Mouse (Mus musculus): Measurements from ENCODE around the gene Lgi1. TPM values are rescaled to one million over a fixed set of nuclear protein-coding genes. Genes with fewer than 3 reads are reported as not detected.

Gene Lgi1
- polyA plus RNA-seq, 1 experiment from 2014 or later, result 2.2 TPM

DNA sequence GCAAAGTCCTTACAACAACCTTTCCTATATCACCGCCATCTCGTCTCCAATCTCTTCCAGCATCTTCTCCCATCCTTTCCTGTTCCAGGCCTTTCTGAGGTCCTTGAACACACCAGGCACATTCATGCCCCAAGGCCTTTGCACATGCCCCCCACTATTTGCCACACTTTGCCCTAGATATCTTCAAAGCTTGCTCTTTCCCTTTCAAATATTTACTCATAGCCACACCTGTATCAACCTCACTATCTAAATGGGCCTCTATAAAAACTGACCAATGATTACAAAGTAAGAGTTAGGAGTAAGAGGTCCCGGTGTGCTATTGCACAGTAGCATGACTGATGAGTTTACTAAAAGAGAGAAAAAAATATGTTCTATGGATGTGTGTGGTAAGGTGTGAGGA is 73.0 kb downstream of the Lgi1 start:
- 90% methylated on average over 3 of the region's 3 CpGs for whole genome bisulfite sequencing

DNA sequence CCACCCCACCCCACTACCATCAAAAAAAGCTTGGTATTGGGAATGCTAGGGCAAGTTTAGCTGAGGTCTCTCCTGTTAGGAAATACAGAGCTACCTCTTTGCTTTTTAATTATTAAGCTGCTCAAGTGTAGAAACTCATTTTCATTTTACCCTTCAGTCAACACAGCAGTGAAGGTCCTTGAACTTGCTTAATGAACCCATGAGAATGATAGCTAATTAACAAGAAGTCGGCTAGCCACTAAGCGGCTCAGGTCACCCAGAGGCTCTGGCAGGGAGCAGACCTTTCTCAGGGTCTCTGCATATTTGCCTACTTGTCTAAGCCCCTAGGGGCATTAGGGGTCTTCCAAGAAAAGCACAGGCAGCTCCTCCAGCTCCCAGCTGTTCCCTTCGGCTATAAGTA is 75.4 kb downstream of the Lgi1 start:
- no peaks in the 10 kb centered on the region for H3K4me1 ChIP-seq (replicated peaks)
- H3K27me3 ChIP-seq (ENCODE audit: insufficient read depth, poor library complexity, severe bottlenecking), result no peaks in the 10 kb centered on the region
- DNase-seq (ENCODE audit: low spot score), result no peak
- H3K27ac ChIP-seq, result no peak overlapping the region
- no peaks in the 10 kb centered on the region for H3K36me3 ChIP-seq
- 73% methylated on average over 3 of the region's 3 CpGs for whole genome bisulfite sequencing
- H3K9me3 ChIP-seq, result 0 out of 2 replicates have a peak, but pooled peaks cover 2% of the 10 kb centered on the region
- no peak overlapping the region for H3K4me3 ChIP-seq

More for the DNA sequence above, 73.0 kb downstream of the Lgi1 start:
- Histone ChIP-seq H3K36me3 (no peaks in the 10 kb centered on the region), H3K9me3 (0 out of 2 replicates have a peak, but pooled peaks cover 1% of the 10 kb centered on the region), H3K27ac (no peak overlapping the region), H3K27me3 (ENCODE audit: insufficient read depth, poor library complexity, severe bottlenecking) (no peaks in the 10 kb centered on the region), H3K4me3 (no peak overlapping the region), H3K4me1 (replicated peaks) (no peaks in the 10 kb centered on the region)
- DNase-seq (ENCODE audit: low spot score), result no peak

DNA sequence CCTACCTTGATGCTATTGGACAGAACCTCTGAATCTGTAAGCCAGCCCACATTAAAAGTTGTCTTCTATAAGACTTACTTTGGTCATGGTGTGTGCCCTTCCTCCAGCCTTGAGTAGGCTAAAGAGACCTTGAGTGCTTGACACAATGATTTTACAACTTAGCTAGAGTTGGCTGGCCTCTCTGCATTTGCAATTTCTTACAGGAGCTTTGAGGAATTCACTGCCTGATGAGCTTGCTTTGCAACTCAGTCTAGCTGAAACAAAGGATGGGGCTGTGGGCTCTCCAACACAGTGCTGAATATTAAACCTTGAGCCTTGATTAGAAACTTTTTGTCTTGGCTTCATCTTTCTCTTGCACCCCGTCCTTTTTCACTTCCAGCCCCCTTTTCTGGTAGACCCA is 78.9 kb downstream of the Lgi1 start:
- no peak overlapping the region for H3K27ac ChIP-seq
- H3K4me3 ChIP-seq, result no peak overlapping the region
- H3K27me3 ChIP-seq (ENCODE audit: insufficient read depth, poor library complexity, severe bottlenecking), result no peaks in the 10 kb centered on the region
- H3K36me3 ChIP-seq, result no peaks in the 10 kb centered on the region
- DNase-seq (ENCODE audit: low spot score), result no peak
- 67% methylated on average over 1 of the region's 1 CpGs for WGBS
- peaks cover 9% of the 10 kb centered on the region for H3K9me3 ChIP-seq
- peaks cover 2% of the 10 kb centered on the region; the same call in 1 of the 2 replicates for H3K4me1 ChIP-seq (replicated peaks)

DNA sequence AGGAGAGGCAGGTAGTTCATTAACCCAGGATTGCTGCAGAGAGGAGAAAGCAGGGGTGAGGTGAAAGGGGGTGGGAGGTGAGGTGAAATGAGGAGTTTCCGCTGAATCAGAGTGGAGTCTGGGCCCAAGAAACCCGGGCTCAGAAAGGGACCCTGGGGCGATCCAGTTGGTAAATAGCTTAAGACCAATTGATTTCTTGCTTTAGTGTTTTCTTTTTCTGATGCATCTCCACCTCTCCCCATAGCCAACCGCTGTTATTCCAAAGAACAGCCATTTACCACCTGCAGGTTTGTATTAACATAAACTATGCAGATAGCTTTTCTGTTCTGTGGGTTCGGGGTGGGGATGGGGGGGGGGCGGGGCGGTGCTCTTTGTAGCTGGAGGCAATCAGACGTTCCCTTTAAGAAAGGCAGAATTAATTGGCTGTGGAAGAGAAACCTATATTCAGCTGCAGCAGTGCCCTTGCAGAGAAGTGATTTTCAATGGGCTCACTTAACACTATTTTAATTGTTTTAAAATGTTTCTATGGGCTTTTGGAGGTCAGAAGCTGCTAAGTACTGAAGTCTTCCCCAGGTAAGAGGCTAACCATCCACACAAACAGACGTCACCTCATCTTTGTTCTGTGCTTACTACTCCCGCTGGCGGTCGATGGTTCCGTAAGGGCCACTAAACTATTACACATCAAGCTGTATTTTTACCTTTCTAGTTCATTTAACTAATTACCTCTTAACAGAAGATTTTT is 84.1 kb downstream of the Lgi1 start:
- DNase-seq (ENCODE audit: low spot score), result no peak
- Histone ChIP-seq H3K9me3 (peaks cover 7% of the 10 kb centered on the region), H3K4me3 (no peak overlapping the region), H3K27me3 (ENCODE audit: insufficient read depth, poor library complexity, severe bottlenecking) (no peaks in the 10 kb centered on the region), H3K27ac (no peak overlapping the region), H3K36me3 (no peaks in the 10 kb centered on the region), H3K4me1 (replicated peaks) (peaks cover 7% of the 10 kb centered on the region)
- WGBS, result 35% methylated on average over 13 of the region's 13 CpGs

DNA sequence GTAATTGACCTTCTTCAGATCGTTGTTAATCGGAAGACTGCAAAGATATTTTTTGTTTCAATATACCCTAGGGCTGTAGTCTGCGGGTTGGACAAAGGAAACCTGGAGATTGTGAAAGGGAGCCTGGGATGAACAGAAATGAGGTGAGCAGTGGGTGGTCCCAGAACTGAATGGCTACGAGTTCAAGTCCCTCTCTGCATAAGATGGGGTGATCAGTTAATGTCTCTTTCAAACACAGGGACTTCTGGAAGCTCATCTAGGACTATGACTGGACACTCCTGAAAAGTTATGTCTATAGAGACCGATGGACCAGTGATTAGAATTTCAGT is 84.6 kb downstream of the Lgi1 start:
- H3K4me1 ChIP-seq (replicated peaks), result peaks cover 7% of the 10 kb centered on the region
- WGBS, result 78% methylated on average over 5 of the region's 5 CpGs

DNA sequence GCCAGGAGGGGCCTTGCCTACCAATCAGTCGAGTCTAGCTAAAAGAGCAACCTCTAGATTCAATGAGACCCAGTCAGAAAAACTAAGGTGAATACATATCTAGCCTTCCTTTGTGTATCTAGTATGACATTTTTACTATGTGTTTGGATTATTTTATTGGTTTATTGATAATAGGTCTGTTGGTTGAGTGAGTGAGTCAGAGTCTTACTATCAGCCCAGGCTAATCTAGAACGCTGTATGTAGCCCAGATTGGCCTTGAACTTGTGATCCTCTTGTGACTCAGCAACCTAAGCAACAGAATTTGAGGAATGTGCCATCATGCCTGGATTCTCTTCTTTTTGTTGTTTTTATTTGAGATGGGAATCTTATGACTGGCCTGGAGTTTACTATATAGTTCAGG is 86.9 kb downstream of the Lgi1 start:
- DNase-seq (ENCODE audit: low spot score), result no peak
- H3K27me3 ChIP-seq (ENCODE audit: insufficient read depth, poor library complexity, severe bottlenecking), result no peaks in the 10 kb centered on the region
- no peaks in the 10 kb centered on the region for H3K36me3 ChIP-seq
- no peak overlapping the region for H3K27ac ChIP-seq
- H3K4me1 ChIP-seq (replicated peaks), result peaks cover 7% of the 10 kb centered on the region
- no peaks in the 10 kb centered on the region for H3K9me3 ChIP-seq
- no peak overlapping the region for H3K4me3 ChIP-seq
- WGBS, result 91% methylated on average over 2 of the region's 2 CpGs

More for the DNA sequence above, 84.6 kb downstream of the Lgi1 start:
- Histone ChIP-seq H3K27ac (no peak overlapping the region), H3K36me3 (no peaks in the 10 kb centered on the region), H3K4me3 (no peak overlapping the region), H3K9me3 (peaks cover 7% of the 10 kb centered on the region), H3K27me3 (ENCODE audit: insufficient read depth, poor library complexity, severe bottlenecking) (no peaks in the 10 kb centered on the region)
- DNase-seq (ENCODE audit: low spot score), result no peak

DNA sequence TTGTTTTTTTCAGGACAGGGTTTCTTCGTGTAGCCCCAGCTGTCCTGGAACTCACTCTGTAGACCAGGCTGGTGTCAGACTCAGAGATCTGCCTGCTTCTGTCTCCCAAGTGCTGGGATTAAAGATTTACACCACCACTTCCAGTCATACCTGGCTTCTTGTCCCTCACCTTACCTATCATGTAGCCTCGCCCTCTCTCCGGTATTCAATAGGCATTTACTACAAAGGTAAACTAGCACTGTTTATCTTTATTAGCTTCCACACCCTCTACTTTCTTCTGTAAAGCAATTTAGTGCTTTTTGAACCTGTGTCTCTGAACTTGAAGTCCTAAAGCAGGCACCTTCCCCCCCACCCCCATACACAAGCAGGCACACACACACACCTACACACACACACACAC is 87.4 kb downstream of the Lgi1 start:
- no peaks in the 10 kb centered on the region for H3K36me3 ChIP-seq
- no peaks in the 10 kb centered on the region for H3K27me3 ChIP-seq (ENCODE audit: insufficient read depth, poor library complexity, severe bottlenecking)
- peaks cover 7% of the 10 kb centered on the region for H3K4me1 ChIP-seq (replicated peaks)
- H3K4me3 ChIP-seq, result no peak overlapping the region
- no peak for DNase-seq (ENCODE audit: low spot score)
- no peak overlapping the region for H3K27ac ChIP-seq
- WGBS, result 91% methylated on average over 3 of the region's 3 CpGs
- H3K9me3 ChIP-seq, result no peaks in the 10 kb centered on the region

DNA sequence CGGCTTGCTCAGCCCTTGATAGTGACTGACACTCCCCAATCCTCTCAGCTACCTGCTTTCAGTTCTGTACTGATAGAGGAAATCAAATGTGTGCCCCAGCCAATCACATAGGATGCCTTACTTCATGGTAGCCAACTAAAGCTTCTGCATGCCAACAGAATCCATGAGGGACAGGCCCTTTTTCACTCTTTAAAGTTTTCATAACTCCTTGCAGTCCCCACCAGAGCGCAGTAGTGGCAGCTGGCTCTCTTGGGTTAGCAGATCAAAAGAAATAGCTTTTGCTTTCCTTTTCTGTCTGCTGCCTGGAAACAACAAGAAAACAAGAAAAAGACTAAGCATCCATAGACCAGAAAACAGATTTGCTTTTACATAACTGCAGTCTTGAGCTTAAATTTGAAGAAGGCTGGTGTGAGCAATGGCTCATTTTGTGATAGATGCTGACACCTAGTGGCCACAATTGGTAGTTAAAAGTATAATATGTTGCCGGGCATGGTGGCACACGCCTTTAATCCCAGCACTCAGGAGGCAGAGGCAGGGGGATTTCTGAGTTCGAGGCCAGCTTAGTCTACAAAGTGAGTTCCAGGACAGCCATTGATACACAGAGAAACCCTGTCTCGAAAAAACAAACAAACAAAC is 88.3 kb downstream of the Lgi1 start:
- H3K36me3 ChIP-seq, result no peaks in the 10 kb centered on the region
- 47% methylated on average over 6 of the region's 6 CpGs for WGBS
- H3K4me1 ChIP-seq (replicated peaks), result peaks cover 7% of the 10 kb centered on the region
- no peaks in the 10 kb centered on the region for H3K9me3 ChIP-seq
- H3K4me3 ChIP-seq, result no peak overlapping the region
- peak; percentile 26 for DNase-seq (ENCODE audit: low spot score)
- H3K27ac ChIP-seq, result no peak overlapping the region
- H3K27me3 ChIP-seq (ENCODE audit: insufficient read depth, poor library complexity, severe bottlenecking), result no peaks in the 10 kb centered on the region

DNA sequence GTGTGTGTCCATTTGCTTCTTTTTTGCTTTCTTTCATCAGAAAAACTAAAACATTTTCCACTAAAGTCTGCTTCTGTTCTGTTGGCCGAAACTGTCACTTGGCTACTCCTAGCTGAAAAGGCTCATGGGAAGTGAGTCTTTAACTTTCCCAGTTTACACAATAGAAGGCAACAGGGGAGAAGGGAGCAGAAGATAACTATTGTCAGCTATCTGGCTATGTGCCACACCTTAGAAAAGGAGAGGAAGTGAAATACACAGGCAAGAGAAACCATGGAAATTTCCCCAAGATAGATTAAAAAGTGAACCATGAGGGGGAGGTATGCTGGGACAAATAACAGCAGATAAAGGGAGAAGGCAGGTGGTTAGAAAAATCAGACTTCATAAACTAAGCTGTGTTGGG is 89.9 kb downstream of the Lgi1 start:
- no peak overlapping the region for H3K4me3 ChIP-seq
- no peaks in the 10 kb centered on the region for H3K27me3 ChIP-seq (ENCODE audit: insufficient read depth, poor library complexity, severe bottlenecking)
- 94% methylated on average over 1 of the region's 1 CpGs for WGBS
- H3K36me3 ChIP-seq, result no peaks in the 10 kb centered on the region
- no peak for DNase-seq (ENCODE audit: low spot score)
- no peaks in the 10 kb centered on the region for H3K4me1 ChIP-seq (replicated peaks)
- no peak overlapping the region for H3K27ac ChIP-seq
- no peaks in the 10 kb centered on the region for H3K9me3 ChIP-seq

DNA sequence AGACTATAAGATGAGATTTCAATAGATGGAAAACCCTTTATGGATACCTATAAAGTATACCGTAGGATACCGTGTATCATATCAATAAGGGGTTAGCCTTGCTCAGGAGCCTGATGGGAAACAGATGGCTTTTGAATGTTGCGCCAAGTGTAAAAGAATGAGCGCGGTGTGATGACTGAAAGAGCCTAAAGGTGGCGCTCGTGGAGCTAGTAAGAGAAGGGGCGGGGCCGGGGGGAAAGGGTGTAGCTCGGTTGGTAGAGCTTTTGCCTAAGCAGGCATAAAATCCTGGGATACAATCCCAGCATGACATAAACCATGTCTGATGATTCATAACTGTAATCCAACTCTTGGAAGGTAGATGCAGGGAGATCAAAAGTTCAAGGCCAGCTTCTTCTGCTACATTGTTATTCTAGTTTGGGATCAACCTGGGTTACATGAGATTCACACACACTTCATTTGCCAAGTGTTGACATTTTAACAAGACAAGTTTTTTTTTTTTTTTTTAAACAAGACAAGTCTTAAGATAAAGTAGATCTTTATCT is 90.6 kb downstream of the Lgi1 start:
- no peaks in the 10 kb centered on the region for H3K36me3 ChIP-seq
- no peak overlapping the region for H3K27ac ChIP-seq
- H3K4me1 ChIP-seq (replicated peaks), result no peaks in the 10 kb centered on the region
- WGBS, result 68% methylated on average over 10 of the region's 10 CpGs
- H3K9me3 ChIP-seq, result no peaks in the 10 kb centered on the region
- no peaks in the 10 kb centered on the region for H3K27me3 ChIP-seq (ENCODE audit: insufficient read depth, poor library complexity, severe bottlenecking)
- DNase-seq (ENCODE audit: low spot score), result no peak
- H3K4me3 ChIP-seq, result no peak overlapping the region

DNA sequence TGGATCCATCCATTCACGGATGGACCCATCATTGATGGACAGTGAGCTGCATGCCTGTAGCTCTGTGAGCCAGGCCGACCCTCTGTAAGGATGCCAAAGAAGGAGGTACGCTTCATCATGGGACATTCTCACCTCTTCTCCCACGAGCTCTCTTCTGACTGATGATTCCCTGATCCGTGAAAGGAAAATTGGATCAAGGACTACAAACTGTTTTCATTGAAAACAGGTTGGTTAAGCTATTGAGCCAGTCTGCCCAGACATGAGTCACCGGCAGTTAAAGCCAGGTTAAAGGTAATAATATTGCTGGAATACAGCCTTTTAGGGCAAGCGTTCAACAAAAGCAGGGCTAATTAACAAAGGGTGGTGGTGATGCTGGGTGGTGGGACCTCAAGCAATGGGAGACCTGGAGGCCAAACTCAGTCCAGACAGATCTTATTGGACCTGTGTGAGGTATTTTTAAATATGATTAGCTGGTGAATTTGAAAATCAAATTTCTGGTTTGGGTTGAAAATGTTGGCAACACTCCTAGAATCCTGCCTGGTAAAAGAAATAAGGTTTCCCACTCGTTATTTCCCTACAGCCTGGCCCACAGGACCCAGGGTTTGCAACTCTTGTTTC is 92.0 kb downstream of the Lgi1 start:
- no peaks in the 10 kb centered on the region for H3K36me3 ChIP-seq
- no peak overlapping the region for H3K27ac ChIP-seq
- H3K9me3 ChIP-seq, result no peaks in the 10 kb centered on the region
- H3K27me3 ChIP-seq (ENCODE audit: insufficient read depth, poor library complexity, severe bottlenecking), result no peaks in the 10 kb centered on the region
- no peak for DNase-seq (ENCODE audit: low spot score)
- 86% methylated on average over 8 of the region's 8 CpGs for whole genome bisulfite sequencing
- H3K4me1 ChIP-seq (replicated peaks), result no peaks in the 10 kb centered on the region
- no peak overlapping the region for H3K4me3 ChIP-seq

DNA sequence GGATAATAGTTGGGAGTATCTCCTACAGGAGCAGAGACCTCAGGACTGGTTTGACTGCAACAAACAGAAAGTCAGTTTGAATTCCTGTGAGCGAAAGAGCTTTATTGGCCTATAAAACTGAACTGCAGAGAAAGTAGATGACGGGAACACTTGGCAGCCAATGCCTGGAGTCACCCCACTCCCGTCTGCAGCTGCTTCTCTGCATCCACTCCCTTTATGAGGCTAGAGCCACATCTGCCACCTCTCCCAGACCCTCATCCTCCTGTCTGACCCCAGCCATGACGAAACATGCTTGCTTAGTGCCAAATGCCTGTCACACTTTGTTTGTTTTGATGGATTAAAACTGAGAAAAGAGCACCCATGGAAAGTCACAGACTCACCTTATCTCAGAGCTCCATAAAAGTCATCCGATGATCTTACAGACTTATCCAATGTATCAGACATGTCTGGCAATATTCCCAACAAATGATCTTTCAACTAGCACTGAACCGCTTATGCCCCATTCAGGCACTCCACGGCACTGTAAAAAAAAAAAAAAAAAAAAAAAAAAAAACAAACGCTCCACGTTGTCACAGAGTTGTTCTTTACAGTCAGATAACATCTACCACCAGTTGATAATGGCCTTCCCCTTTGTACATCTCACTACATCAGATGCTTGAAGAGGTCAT is 93.8 kb downstream of the Lgi1 start:
- no peak overlapping the region for H3K27ac ChIP-seq
- no peaks in the 10 kb centered on the region for H3K27me3 ChIP-seq (ENCODE audit: insufficient read depth, poor library complexity, severe bottlenecking)
- no peaks in the 10 kb centered on the region for H3K9me3 ChIP-seq
- H3K4me1 ChIP-seq (replicated peaks), result no peaks in the 10 kb centered on the region
- H3K36me3 ChIP-seq, result no peaks in the 10 kb centered on the region
- H3K4me3 ChIP-seq, result no peak overlapping the region
- WGBS, result 86% methylated on average over 9 of the region's 9 CpGs
- DNase-seq (ENCODE audit: low spot score), result no peak

DNA sequence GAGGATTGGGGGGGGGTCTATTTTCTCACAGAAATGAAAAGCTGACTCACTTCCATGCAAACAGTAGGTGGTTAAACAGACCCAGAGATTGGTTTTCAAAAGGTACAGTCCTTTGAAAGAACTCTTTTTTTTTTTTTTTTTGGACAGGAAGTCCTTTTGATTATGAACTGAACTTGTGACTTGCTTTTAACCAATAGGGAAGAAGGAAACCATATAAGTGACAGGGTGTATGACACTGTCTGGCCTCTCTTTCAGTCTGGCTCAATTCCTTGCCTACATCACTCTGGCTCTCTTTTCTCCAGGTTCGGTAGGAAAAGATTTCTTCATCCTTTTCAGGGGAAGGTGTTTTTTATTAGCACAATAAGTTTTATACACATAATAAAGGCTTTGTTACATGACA is 95.0 kb downstream of the Lgi1 start:
- no peak overlapping the region for H3K4me3 ChIP-seq
- 95% methylated on average over 1 of the region's 1 CpGs for WGBS
- H3K36me3 ChIP-seq, result no peaks in the 10 kb centered on the region
- H3K27me3 ChIP-seq (ENCODE audit: insufficient read depth, poor library complexity, severe bottlenecking), result no peaks in the 10 kb centered on the region
- no peak for DNase-seq (ENCODE audit: low spot score)
- no peak overlapping the region for H3K27ac ChIP-seq
- H3K9me3 ChIP-seq, result no peaks in the 10 kb centered on the region
- peaks cover 5% of the 10 kb centered on the region for H3K4me1 ChIP-seq (replicated peaks)
